Mouse (Mus musculus): ENCODE measurements around the gene Arhgap24. TPM values are rescaled to one million over a fixed set of nuclear protein-coding genes. Genes with fewer than 3 reads are reported as not detected.

The Arhgap24 gene
- polyA plus RNA-seq, 1 experiment from 2014 or later, result 13.0 TPM

GRCm38 (mm10) chr5:102677176-102677575 is 196.0 kb downstream of the Arhgap24 start:
- no peaks in the 10 kb centered on the region; the same call in 1 of the 2 replicates for H3K4me1 ChIP-seq (ENCODE audit: control insufficient read depth, insufficient read depth, low read length)
- ATAC-seq (ENCODE audit: insufficient number of reproducible peaks, low FRiP score, low TSS enrichment, low read depth) (no peak), DNase-seq (ENCODE audit: low spot score) (no peak)
- no peak overlapping the region for H3K9ac ChIP-seq (ENCODE audit: low read length)
- no peak overlapping the region for H3K4me2 ChIP-seq (ENCODE audit: low read depth, severe bottlenecking)
- H3K36me3 ChIP-seq (ENCODE audit: control insufficient read depth, insufficient read depth, low read length), result no peaks in the 10 kb centered on the region
- H3K27ac ChIP-seq (replicated peaks; ENCODE audit: low read depth, low read length), result no peak overlapping the region
- no peak overlapping the region for H3K4me3 ChIP-seq (ENCODE audit: low read depth, low read length)
- H3K9me3 ChIP-seq (ENCODE audit: control insufficient read depth, low read length), result no peaks in the 10 kb centered on the region
- WGBS, result 37% methylated on average over 2 of the region's 2 CpGs
- no peaks in the 10 kb centered on the region for H3K27me3 ChIP-seq (ENCODE audit: control insufficient read depth, insufficient read depth, low read length)

- no peak for ATAC-seq (ENCODE audit: insufficient number of reproducible peaks, low FRiP score, low TSS enrichment, low read depth)
These were observed 206.5 kb downstream of the Arhgap24 start for GRCm38 (mm10) chr5:102687673-102688072.

GRCm38 (mm10) chr5:102692487-102692886 is 211.3 kb downstream of the Arhgap24 start:
- peak; percentile 46 for DNase-seq (ENCODE audit: low spot score)
- 23% methylated on average over 4 of the region's 4 CpGs for WGBS
- H3K4me2 ChIP-seq (ENCODE audit: low read depth, severe bottlenecking), result no peak overlapping the region
- H3K4me3 ChIP-seq (ENCODE audit: low read depth, low read length), result no peak overlapping the region
- no peaks in the 10 kb centered on the region for H3K4me1 ChIP-seq (ENCODE audit: control insufficient read depth, insufficient read depth, low read length)
- H3K9ac ChIP-seq (ENCODE audit: low read length), result no peak overlapping the region
- H3K27ac ChIP-seq (replicated peaks; ENCODE audit: low read depth, low read length), result no peak overlapping the region
- no peak for ATAC-seq (ENCODE audit: insufficient number of reproducible peaks, low FRiP score, low TSS enrichment, low read depth)
- no peaks in the 10 kb centered on the region for H3K9me3 ChIP-seq (ENCODE audit: control insufficient read depth, low read length)
- H3K27me3 ChIP-seq (ENCODE audit: control insufficient read depth, insufficient read depth, low read length), result no peaks in the 10 kb centered on the region
- H3K36me3 ChIP-seq (ENCODE audit: control insufficient read depth, insufficient read depth, low read length), result no peaks in the 10 kb centered on the region

More at GRCm38 (mm10) chr5:102687673-102688072, 206.5 kb downstream of the Arhgap24 start:
- Histone ChIP-seq H3K4me2 (ENCODE audit: low read depth, severe bottlenecking) (no peak overlapping the region), H3K4me1 (ENCODE audit: control insufficient read depth, insufficient read depth, low read length) (no peaks in the 10 kb centered on the region), H3K9me3 (ENCODE audit: control insufficient read depth, low read length) (no peaks in the 10 kb centered on the region), H3K9ac (ENCODE audit: low read length) (no peak overlapping the region), H3K27ac (replicated peaks; ENCODE audit: low read depth, low read length) (no peak overlapping the region), H3K27me3 (ENCODE audit: control insufficient read depth, insufficient read depth, low read length) (no peaks in the 10 kb centered on the region), H3K36me3 (ENCODE audit: control insufficient read depth, insufficient read depth, low read length) (no peaks in the 10 kb centered on the region), H3K4me3 (ENCODE audit: low read depth, low read length) (no peak overlapping the region)
- DNase-seq (ENCODE audit: low spot score), result no peak
- WGBS, result 85% methylated on average over 5 of the region's 5 CpGs

GRCm38 (mm10) chr5:102693192-102693591 is 212.0 kb downstream of the Arhgap24 start:
- Histone ChIP-seq H3K4me3 (ENCODE audit: low read depth, low read length) (no peak overlapping the region), H3K27me3 (ENCODE audit: control insufficient read depth, insufficient read depth, low read length) (no peaks in the 10 kb centered on the region), H3K4me2 (ENCODE audit: low read depth, severe bottlenecking) (no peak overlapping the region), H3K9me3 (ENCODE audit: control insufficient read depth, low read length) (no peaks in the 10 kb centered on the region), H3K4me1 (ENCODE audit: control insufficient read depth, insufficient read depth, low read length) (no peaks in the 10 kb centered on the region), H3K36me3 (ENCODE audit: control insufficient read depth, insufficient read depth, low read length) (no peaks in the 10 kb centered on the region), H3K9ac (ENCODE audit: low read length) (no peak overlapping the region), H3K27ac (replicated peaks; ENCODE audit: low read depth, low read length) (no peak overlapping the region)
- ATAC-seq (ENCODE audit: insufficient number of reproducible peaks, low FRiP score, low TSS enrichment, low read depth), result no peak
- no peak for DNase-seq (ENCODE audit: low spot score)
- 67% methylated on average over 2 of the region's 2 CpGs for WGBS

GRCm38 (mm10) chr5:102693871-102694270 is 212.7 kb downstream of the Arhgap24 start:
- 91% methylated on average over 3 of the region's 3 CpGs for WGBS
- H3K9ac ChIP-seq (ENCODE audit: low read length), result no peak overlapping the region
- H3K9me3 ChIP-seq (ENCODE audit: control insufficient read depth, low read length), result no peaks in the 10 kb centered on the region
- ATAC-seq (ENCODE audit: insufficient number of reproducible peaks, low FRiP score, low TSS enrichment, low read depth) (no peak), DNase-seq (ENCODE audit: low spot score) (no peak)
- no peaks in the 10 kb centered on the region for H3K36me3 ChIP-seq (ENCODE audit: control insufficient read depth, insufficient read depth, low read length)
- no peak overlapping the region for H3K4me2 ChIP-seq (ENCODE audit: low read depth, severe bottlenecking)
- no peaks in the 10 kb centered on the region for H3K4me1 ChIP-seq (ENCODE audit: control insufficient read depth, insufficient read depth, low read length)
- no peaks in the 10 kb centered on the region for H3K27me3 ChIP-seq (ENCODE audit: control insufficient read depth, insufficient read depth, low read length)
- no peak overlapping the region for H3K27ac ChIP-seq (replicated peaks; ENCODE audit: low read depth, low read length)
- no peak overlapping the region for H3K4me3 ChIP-seq (ENCODE audit: low read depth, low read length)

- WGBS, result 93% methylated on average over 1 of the region's 1 CpGs
- Histone ChIP-seq H3K9me3 (ENCODE audit: control insufficient read depth, low read length) (no peaks in the 10 kb centered on the region), H3K36me3 (ENCODE audit: control insufficient read depth, insufficient read depth, low read length) (no peaks in the 10 kb centered on the region), H3K27ac (replicated peaks; ENCODE audit: low read depth, low read length) (no peak overlapping the region), H3K9ac (ENCODE audit: low read length) (no peak overlapping the region), H3K27me3 (ENCODE audit: control insufficient read depth, insufficient read depth, low read length) (no peaks in the 10 kb centered on the region), H3K4me2 (ENCODE audit: low read depth, severe bottlenecking) (no peak overlapping the region), H3K4me1 (ENCODE audit: control insufficient read depth, insufficient read depth, low read length) (no peaks in the 10 kb centered on the region), H3K4me3 (ENCODE audit: low read depth, low read length) (no peak overlapping the region)
- ATAC-seq (ENCODE audit: insufficient number of reproducible peaks, low FRiP score, low TSS enrichment, low read depth) (no peak), DNase-seq (ENCODE audit: low spot score) (no peak)
These were observed 216.6 kb downstream of the Arhgap24 start for GRCm38 (mm10) chr5:102697784-102698183.

GRCm38 (mm10) chr5:102698396-102698795 is 217.2 kb downstream of the Arhgap24 start:
- no peaks in the 10 kb centered on the region for H3K27me3 ChIP-seq (ENCODE audit: control insufficient read depth, insufficient read depth, low read length)
- no peak for ATAC-seq (ENCODE audit: insufficient number of reproducible peaks, low FRiP score, low TSS enrichment, low read depth)
- H3K9ac ChIP-seq (ENCODE audit: low read length), result no peak overlapping the region
- H3K4me1 ChIP-seq (ENCODE audit: control insufficient read depth, insufficient read depth, low read length), result no peaks in the 10 kb centered on the region
- H3K27ac ChIP-seq (replicated peaks; ENCODE audit: low read depth, low read length), result no peak overlapping the region
- WGBS, result 88% methylated on average over 5 of the region's 5 CpGs
- H3K36me3 ChIP-seq (ENCODE audit: control insufficient read depth, insufficient read depth, low read length), result no peaks in the 10 kb centered on the region
- no peak overlapping the region for H3K4me3 ChIP-seq (ENCODE audit: low read depth, low read length)
- H3K4me2 ChIP-seq (ENCODE audit: low read depth, severe bottlenecking), result no peak overlapping the region
- H3K9me3 ChIP-seq (ENCODE audit: control insufficient read depth, low read length), result no peaks in the 10 kb centered on the region
- no peak for DNase-seq (ENCODE audit: low spot score)

- Histone ChIP-seq H3K27ac (replicated peaks; ENCODE audit: low read depth, low read length) (no peak overlapping the region), H3K4me3 (ENCODE audit: low read depth, low read length) (no peak overlapping the region), H3K36me3 (ENCODE audit: control insufficient read depth, insufficient read depth, low read length) (no peaks in the 10 kb centered on the region), H3K9ac (ENCODE audit: low read length) (no peak overlapping the region), H3K4me2 (ENCODE audit: low read depth, severe bottlenecking) (no peak overlapping the region), H3K27me3 (ENCODE audit: control insufficient read depth, insufficient read depth, low read length) (no peaks in the 10 kb centered on the region), H3K4me1 (ENCODE audit: control insufficient read depth, insufficient read depth, low read length) (no peaks in the 10 kb centered on the region), H3K9me3 (ENCODE audit: control insufficient read depth, low read length) (no peaks in the 10 kb centered on the region)
- no peak for ATAC-seq (ENCODE audit: insufficient number of reproducible peaks, low FRiP score, low TSS enrichment, low read depth)
- DNase-seq (ENCODE audit: low spot score), result no peak
- 92% methylated on average over 2 of the region's 2 CpGs for WGBS
These were observed 217.7 kb downstream of the Arhgap24 start for GRCm38 (mm10) chr5:102698891-102699290.

- ATAC-seq (ENCODE audit: insufficient number of reproducible peaks, low FRiP score, low TSS enrichment, low read depth) (no peak), DNase-seq (ENCODE audit: low spot score) (no peak)
- peaks cover 7% of the 10 kb centered on the region; the same call in 1 of the 2 replicates for H3K4me1 ChIP-seq (ENCODE audit: control insufficient read depth, insufficient read depth, low read length)
- no peaks in the 10 kb centered on the region for H3K36me3 ChIP-seq (ENCODE audit: control insufficient read depth, insufficient read depth, low read length)
- H3K27ac ChIP-seq (replicated peaks; ENCODE audit: low read depth, low read length), result no peak overlapping the region
- no peak overlapping the region for H3K4me2 ChIP-seq (ENCODE audit: low read depth, severe bottlenecking)
- no peak overlapping the region for H3K9ac ChIP-seq (ENCODE audit: low read length)
- H3K27me3 ChIP-seq (ENCODE audit: control insufficient read depth, insufficient read depth, low read length), result no peaks in the 10 kb centered on the region
- no peaks in the 10 kb centered on the region for H3K9me3 ChIP-seq (ENCODE audit: control insufficient read depth, low read length)
- H3K4me3 ChIP-seq (ENCODE audit: low read depth, low read length), result no peak overlapping the region
- 73% methylated on average over 6 of the region's 6 CpGs for WGBS
These were observed 221.4 kb downstream of the Arhgap24 start for GRCm38 (mm10) chr5:102702581-102702980.
